Mouse (Mus musculus) G1E (cell line): ENCODE measurements around the gene Lrrc47. TPM values are rescaled to one million over a fixed set of nuclear protein-coding genes. Genes with fewer than 3 reads are reported as not detected.

Experiments
- ATAC-seq: 2 replicates; pipeline ENCODE4 v1.8.0; 2016; ENCODE audit warnings: mild to moderate bottlenecking; ENCODE audit not compliant: insufficient number of reproducible peaks, poor library complexity, low FRiP score, severe bottlenecking; ENCODE audit errors: extremely low read depth
- DNase-seq: peaks from one replicate; pipeline ENCODE4 v3.0.0; 2012; ENCODE audit warnings: low spot score
- H3K27me3 ChIP-seq: 2 replicates; pipeline ENCODE4 v1.6.1; 2012; ENCODE audit warnings: mild to moderate bottlenecking, low read length, inconsistent platforms; ENCODE audit not compliant: insufficient read depth
- H3K36me3 ChIP-seq: replicated peaks from 2 replicates; pipeline ENCODE3; 2012; ENCODE audit warnings: mild to moderate bottlenecking, inconsistent platforms
- H3K4me1 ChIP-seq: 2 replicates; pipeline ENCODE4 v1.6.1; 2012; ENCODE audit warnings: low read depth, low read length, inconsistent platforms, mixed read lengths; ENCODE audit not compliant: insufficient read depth
- H3K4me3 ChIP-seq: 2 replicates; pipeline ENCODE4 v1.5.1; 2012; ENCODE audit warnings: low read depth, mild to moderate bottlenecking, inconsistent platforms, low read length, moderate library complexity, mixed read lengths
- H3K9me3 ChIP-seq: replicated peaks from 2 replicates; pipeline ENCODE4 v1.6.1; 2012; ENCODE audit warnings: inconsistent platforms
- CTCF ChIP-seq: IDR thresholded peaks from 2 replicates; pipeline ENCODE4 v1.5.1; 2012; ENCODE audit warnings: low read depth, low read length, inconsistent platforms, mixed read lengths
- GATA1 ChIP-seq: IDR thresholded peaks from 2 replicates; pipeline ENCODE4 v1.6.1; 2012; ENCODE audit warnings: borderline replicate concordance, low read length, inconsistent platforms, mixed read lengths
- GATA2 ChIP-seq: IDR thresholded peaks from 2 replicates; pipeline ENCODE4 v1.6.1; 2012; ENCODE audit warnings: low read depth, low read length, inconsistent platforms, borderline replicate concordance
- POLR2AphosphoS5 ChIP-seq: IDR thresholded peaks from 2 replicates; pipeline ENCODE4 v1.6.1; 2012; ENCODE audit warnings: low read depth, low read length, inconsistent platforms; ENCODE audit not compliant: insufficient replicate concordance
- TAL1 ChIP-seq: conservative IDR thresholded peaks from 2 replicates; pipeline ENCODE4 v1.6.1; 2012; ENCODE audit warnings: low read depth, low read length, inconsistent platforms, mixed read lengths
- polyA plus RNA-seq: library from polyadenylated mRNA; stranded (reverse); fragments of >175 nt; gene quantifications from 2 replicates; pipeline ENCODE4 v1.2.3, GENCODE M21; 2012
- total RNA-seq, 2 experiments: library from RNA; stranded (forward) in 1 of 2; stranded (reverse) in 1 of 2; fragments of 200-1000 nt in 1 of 2; fragments of >200 nt in 1 of 2; fragmentation: Nextera tagmentation in 1 of 2; gene quantifications; 2 replicates each; pipeline ENCODE4 v1.2.3; 2014 to 2017

Lrrc47 gene
- total and polyA plus RNA-seq, 3 experiments: 24.8 to 201 (median 40.7) TPM

- ATAC-seq (no peak), DNase-seq (no peak)
- Histone ChIP-seq H3K9me3 (no peaks in the 10 kb centered on the region), H3K4me1 (peaks cover 86% of the 10 kb centered on the region), H3K4me3 (peak overlapping the region; percentile 89; the same call in 1 of the 2 replicates), H3K36me3 (peaks cover 81% of the 10 kb centered on the region), H3K27me3 (no peaks in the 10 kb centered on the region)
- TF ChIP-seq GATA2 (no peak), CTCF (no peak), GATA1 (no peak), POLR2AphosphoS5 (no peak; the same call in 1 of the 2 replicates), TAL1 (no peak)
Observed at GRCm38 (mm10) chr4:154021432-154021831, 9.9 kb downstream of the Lrrc47 start.

GRCm38 (mm10) chr4:154022407-154022806, 10.9 kb downstream of the Lrrc47 start:
- DNase-seq (no peak), ATAC-seq (no peak)
- TF ChIP-seq GATA2 (no peak), CTCF (no peak), GATA1 (no peak), POLR2AphosphoS5 (no peak), TAL1 (no peak)
- Histone ChIP-seq H3K27me3 (no peaks in the 10 kb centered on the region), H3K36me3 (peaks cover 72% of the 10 kb centered on the region), H3K9me3 (no peaks in the 10 kb centered on the region), H3K4me3 (peak overlapping the region; percentile 89; the same call in 1 of the 2 replicates), H3K4me1 (peaks cover 88% of the 10 kb centered on the region)

DNA sequence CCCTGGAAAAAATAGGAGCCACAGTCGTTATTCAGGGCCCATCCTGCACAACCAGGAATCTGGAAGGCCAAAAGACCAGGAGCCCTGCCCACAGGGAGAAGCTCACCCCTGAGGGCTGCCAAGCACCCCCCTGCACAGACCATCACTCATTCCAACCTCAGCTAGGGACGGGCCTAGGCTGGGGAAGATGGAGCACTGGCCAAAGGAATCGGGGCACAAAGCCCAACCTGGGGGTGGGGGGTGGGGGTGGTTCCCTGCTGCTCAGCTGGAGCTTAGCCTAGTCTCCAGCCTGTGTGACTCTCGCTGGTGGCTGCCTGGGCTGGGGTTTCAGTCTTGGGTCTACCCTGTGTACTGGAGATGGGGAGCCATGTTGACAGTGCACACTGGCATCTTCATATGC, 11.3 kb downstream of the Lrrc47 start:
- TF ChIP-seq TAL1 (no peak), GATA2 (no peak), CTCF (no peak), GATA1 (no peak), POLR2AphosphoS5 (no peak)
- no peak for ATAC-seq
- H3K27me3 ChIP-seq: no peaks in the 10 kb centered on the region
- H3K4me1 ChIP-seq: peaks cover 91% of the 10 kb centered on the region
- H3K9me3 ChIP-seq: no peaks in the 10 kb centered on the region
- no peak for DNase-seq
- peak overlapping the region; percentile 89 for H3K4me3 ChIP-seq
- peaks cover 72% of the 10 kb centered on the region for H3K36me3 ChIP-seq

GRCm38 (mm10) chr4:154023754-154024601, 12.4 kb downstream of the Lrrc47 start:
- no peaks in the 10 kb centered on the region for H3K27me3 ChIP-seq
- TF ChIP-seq TAL1 (peak; percentile 87), CTCF (no peak), GATA1 (no peak), GATA2 (no peak)
- peaks cover 71% of the 10 kb centered on the region for H3K36me3 ChIP-seq
- H3K4me1 ChIP-seq: peaks cover 87% of the 10 kb centered on the region
- no peaks in the 10 kb centered on the region for H3K9me3 ChIP-seq
- ATAC-seq: peak; percentile 65
- DNase-seq: peak; percentile 96
- H3K4me3 ChIP-seq: peak overlapping the region; percentile 89

- Histone ChIP-seq H3K27me3 (no peaks in the 10 kb centered on the region), H3K4me1 (peaks cover 78% of the 10 kb centered on the region), H3K9me3 (no peaks in the 10 kb centered on the region), H3K4me3 (peak overlapping the region; percentile 89), H3K36me3 (peaks cover 69% of the 10 kb centered on the region)
- peak; percentile 43 for DNase-seq
- no peak for TF ChIP-seq POLR2AphosphoS5
- no peak for TF ChIP-seq TAL1
- no peak for TF ChIP-seq CTCF
- no peak for TF ChIP-seq GATA2
- no peak for TF ChIP-seq GATA1
- ATAC-seq: 0 out of 2 replicates have a peak, but pooled peaks have one; percentile 4
Observed at GRCm38 (mm10) chr4:154024729-154025521, 13.4 kb downstream of the Lrrc47 start.
